Mouse (Mus musculus): Measurements from ENCODE around the gene Mgme1.

Mgme1 gene

DNA sequence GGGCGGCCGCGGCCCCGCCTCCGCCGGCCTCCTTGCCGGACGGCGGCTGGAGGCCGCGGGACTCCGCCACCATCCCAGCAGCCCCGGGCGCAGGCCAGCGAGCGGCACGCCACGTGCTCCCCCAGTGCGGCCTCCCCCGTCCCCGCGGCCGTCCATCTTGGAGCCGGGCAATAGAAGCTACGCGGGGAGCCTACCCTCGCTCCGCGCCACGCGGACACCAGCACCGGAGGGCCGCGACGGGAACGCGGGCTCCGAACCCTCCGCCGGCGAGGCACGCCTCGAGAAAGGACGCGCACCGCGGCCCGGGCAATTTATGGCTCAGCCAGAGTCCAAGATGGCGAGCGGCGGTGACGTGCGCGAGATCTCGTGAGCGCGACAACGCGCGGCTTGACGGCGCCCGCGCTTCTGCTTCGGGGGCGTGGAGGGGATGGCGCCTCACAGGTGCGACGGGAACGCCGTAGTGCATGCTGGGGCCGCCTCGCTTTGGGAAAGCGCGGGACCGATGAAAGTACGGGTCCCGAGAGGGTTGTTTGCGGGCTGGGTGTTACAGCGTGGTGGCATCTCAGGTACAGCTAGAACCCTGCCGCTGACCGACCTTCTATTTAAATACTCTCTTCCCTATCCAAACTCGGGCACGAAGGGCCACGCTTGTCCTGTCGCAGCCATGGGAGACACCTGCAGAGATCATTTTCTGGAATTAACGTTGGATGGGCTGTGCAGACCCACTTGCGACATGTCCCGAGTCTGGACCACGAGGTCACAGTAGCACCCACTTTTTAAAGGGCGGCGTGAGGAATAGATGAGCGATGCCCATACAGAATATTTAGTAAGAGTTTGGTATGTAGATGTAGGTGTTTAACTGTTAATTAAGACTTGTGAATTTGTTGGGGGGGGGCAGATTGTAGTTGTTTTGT, at the start of gene Mgme1, which contains the start of gene Snx5:
TSS of gene Mgme1 (plus strand) at position 157 of the 914 bp plus-strand sequence.
TSS of gene Snx5 (minus strand) at position 400 of the 914 bp plus-strand sequence.
- DNase-seq = peak; percentile 94

DNA sequence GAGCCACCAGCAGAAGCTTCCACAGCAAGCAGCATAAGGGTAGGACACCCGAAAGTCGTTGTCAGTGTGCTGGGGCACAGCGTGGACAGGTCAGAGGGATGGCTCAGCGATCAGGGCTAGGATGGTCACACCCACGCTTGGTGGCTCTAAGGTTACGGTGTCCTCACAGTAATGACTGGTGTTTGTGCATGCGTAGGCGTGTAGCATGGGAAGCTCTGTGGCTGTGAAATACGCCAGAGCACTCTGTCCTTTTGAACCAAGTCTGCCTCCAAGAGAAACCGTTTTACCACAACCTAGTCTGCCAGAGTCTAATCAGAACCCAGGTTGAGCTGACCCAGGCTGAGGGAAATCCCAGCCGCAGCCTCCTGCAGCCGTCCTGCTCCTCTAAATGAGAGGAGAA, 46.1 kb upstream of the Mgme1 start:
- no peak for DNase-seq

DNA sequence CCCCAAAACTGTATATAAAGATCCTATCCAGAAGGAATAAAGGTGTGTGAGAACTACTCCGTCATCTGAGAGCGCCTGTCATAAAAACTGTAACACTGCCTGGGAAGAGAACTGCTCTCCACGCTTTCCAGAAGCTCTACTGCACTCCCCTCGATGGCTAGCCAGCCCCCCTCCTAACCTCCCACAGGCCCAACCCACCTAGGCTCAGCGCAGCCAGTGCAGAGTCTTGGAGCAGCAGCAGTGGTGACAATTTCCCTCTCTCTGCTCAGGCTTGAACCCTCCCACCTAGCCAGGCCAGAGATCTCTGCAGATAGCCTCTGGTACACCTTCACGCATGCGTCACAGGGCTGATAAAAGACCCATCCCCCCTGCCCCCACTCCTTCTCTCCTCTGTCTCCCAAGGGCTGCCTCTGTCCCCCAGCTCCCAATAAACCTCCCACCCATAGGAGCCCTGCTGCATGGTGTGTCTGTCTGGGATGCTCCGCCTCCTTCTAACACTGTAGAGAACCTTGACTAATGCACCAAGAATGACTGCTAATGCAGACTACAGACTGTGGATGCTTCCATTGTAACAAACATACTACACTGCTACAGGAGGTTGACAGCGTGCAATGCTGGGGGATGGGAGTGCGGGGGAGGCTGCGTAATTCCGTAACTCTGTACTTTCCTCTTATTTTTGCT, 43.4 kb upstream of the Mgme1 start:
- no peak for DNase-seq

DNA sequence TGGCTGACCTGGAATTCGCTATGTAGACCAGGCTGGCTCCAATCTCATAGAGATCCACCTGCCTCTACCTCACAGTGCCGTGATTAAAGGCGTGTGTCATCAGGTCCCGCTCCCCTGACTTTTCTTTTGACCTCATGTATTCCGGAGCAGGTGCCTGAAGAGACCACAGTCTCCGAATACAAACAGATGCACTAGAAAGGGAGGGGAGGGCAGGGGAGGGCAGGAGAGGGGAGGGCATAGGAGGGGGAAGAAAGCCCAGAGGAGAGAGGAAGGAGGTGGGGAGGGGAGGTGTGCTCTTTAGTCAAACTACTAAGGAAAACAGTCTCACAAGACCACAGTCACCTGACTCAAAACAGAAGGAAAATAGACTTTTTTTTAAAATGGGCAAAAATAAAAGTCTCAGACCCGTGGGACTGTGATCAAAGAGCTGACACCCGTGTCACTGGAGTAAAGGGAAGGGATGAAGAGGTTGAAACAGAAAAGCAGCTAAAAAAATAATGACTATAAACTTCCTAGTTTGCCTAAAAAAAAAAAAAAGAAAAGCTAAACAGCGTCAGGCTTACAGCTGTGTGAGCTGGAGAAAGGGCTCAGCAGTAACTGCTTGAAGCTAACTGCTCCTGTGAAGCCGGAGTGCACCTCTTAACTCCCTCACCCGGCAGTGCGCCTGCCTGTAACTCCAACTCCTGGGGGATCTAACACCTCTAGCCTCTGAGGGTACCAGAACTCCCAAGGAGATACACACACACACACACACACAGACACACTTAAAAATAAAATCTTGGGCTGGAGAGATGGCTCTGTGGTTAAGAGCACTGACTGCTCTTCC, 41.7 kb upstream of the Mgme1 start:
- DNase-seq = no peak

DNA sequence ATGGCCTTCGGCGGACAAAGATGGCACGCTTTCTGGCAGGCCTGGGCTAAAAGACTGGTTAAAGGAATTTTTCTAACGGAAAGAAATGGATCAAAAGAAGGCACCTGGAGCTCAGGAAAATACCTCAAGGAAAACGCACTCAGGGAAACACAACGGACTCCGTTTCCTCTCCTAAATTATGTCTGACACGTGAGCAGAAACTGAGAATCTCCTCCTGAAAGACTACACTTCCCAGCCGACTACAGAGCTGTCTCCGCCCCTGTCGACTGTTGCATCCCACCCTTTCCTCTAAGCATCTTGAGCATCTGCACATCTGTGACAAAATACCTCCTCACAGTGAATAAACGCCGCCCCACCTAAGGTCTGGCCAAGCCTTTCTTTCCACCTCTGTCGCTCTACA, 40.8 kb upstream of the Mgme1 start:
- no peak for DNase-seq

DNA sequence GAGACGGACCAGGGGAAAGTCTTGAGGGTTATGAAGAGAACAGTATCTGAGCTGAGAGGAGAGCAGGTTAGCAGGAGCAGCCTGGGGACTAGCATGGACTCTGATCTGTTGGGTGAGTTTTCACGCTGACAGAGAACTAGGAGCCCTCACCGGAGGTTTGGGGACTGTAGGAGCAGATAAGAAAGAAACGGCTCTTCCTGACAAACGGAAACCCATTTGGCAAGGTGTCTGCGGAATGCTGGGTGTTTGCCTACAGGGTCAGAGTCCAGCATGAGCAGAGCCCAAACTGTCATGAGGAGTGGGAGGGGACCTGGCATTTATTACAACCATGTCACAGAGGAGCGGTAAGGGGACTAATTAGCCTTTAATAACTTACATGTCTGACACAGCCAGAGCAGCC, 40.0 kb upstream of the Mgme1 start:
- DNase-seq = peak; percentile 52

DNA sequence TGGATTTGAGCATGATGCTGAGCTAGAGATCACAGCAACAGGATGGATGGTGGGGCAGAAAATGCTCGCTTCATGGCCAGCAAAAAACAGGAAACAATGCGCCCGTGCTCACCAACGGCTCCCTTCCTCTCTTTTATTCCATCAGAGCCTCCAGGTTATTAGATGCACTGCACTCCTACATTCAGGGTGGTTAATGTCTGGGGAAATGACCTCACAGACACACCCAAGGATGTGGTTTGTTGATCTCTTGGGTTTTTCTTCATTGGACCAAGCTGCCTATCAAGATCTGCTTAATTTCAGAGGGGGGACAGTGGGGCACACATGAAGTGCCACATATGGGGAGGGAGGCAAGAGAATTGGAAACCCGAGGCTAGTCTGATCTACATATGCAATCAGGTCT, 39.3 kb upstream of the Mgme1 start:
- DNase-seq = no peak

DNA sequence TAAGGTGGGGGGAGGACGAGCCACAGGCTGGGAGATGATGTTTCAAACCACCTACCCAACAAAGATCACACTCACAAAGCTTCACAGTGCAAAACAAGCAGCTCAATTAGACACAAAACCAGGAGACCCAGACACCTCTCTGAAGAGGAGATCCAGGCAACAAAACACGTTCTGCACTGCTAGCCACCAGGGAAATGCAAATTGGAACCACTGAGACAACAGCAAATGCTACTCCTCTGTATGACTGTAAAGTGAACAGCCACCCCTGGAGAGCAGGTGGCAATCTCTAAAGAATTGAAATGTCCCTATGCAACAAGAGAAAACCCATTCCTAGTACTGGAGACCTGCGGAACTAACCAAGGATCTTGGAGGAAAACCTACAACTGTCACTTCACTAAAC, 36.9 kb upstream of the Mgme1 start:
- no peak for DNase-seq

DNA sequence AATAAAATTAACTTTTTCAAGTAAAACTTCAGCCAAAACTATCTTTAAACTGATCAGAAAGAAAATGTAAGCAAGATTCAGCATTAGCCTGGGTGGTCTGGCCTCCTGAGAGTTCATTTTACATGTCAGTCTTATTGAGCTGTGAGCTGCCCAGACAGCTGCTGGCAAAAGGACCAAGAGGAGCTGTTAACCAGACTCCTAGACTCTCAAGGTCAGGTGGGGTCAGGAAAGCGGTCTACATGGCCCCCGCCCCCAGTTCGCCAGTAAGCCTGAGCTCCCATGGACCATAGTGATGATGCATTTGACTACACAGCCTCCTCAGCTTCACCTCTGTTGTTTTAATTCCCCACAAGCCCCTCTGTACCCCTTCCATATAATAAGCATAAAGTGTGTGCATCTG, 34.7 kb upstream of the Mgme1 start:
- DNase-seq = no peak

DNA sequence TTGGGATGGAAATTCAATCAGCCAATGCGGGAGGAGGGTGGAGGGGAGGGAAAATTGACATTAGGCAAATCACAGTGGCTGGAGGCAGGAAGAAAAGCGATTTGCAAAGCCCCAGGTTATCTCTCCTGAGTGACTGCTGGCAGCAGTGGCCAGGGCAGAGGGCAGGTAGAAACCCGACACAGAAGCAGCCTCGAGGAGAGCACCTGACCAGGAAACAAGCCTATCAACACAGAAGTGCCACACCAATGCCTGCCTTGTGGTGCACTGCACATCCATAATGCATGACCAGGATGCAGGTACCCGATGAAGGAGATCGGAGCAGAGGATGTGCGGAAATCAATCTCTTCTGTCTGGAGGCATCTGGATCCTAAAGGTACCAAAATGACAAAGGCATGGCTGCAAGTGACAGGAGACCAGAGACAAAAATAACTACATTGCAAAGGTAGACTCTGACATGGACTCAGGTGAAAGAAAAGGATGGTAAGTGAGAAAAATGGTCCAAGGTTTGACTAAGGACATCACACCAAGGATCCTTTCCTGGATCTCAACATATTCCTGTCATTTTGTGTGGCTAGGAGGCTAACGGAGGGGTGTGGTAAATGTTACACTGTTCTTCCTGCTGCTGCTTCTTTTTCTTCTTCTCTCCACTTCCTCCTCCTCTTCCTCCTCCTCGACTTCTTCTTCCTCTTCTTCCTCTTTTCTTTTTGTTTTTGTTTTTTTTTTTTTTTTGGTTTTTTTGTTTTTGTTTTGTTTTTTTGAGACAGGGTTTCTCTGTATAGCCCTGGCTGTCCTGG, 33.5 kb upstream of the Mgme1 start:
- no peak for DNase-seq

DNA sequence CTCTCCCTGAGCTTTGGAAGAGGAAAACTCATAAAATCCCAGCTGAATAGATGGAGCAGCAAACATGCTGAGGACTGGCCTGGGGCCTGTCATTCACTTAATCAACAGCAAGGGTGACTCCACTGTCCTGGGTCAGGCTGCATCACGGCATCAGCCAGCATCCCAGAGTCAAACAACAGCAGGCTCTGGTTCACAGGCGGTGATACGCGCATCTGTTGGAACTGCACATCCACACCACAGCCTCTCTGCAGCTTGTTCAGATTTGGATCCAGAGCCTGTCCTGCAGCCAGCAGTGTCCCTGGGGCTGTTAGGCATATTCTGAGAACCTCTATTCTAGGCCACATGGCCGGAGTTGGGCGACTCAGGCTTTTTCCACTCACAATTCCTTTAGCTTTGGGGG, 32.1 kb upstream of the Mgme1 start:
- no peak for DNase-seq

DNA sequence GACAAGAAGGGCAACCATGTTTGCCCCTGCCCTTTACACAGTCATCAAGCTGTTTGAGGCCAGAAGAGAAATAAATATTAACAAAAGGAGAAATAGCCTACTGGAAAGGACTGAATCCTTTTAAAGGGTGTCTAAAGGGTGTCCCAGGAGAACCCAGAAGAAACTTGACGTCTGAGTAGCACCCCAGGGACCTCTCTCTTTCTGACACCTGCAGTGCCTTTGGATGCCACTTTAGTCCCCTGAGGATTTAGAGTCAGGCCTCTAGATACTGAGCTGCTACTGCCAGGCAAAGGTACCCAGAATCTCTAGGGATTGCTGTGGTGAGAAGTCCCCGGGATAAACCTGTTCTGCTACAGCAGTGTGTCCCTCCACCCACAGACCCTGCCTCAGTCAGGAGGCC, 31.1 kb upstream of the Mgme1 start:
- DNase-seq = no peak

DNA sequence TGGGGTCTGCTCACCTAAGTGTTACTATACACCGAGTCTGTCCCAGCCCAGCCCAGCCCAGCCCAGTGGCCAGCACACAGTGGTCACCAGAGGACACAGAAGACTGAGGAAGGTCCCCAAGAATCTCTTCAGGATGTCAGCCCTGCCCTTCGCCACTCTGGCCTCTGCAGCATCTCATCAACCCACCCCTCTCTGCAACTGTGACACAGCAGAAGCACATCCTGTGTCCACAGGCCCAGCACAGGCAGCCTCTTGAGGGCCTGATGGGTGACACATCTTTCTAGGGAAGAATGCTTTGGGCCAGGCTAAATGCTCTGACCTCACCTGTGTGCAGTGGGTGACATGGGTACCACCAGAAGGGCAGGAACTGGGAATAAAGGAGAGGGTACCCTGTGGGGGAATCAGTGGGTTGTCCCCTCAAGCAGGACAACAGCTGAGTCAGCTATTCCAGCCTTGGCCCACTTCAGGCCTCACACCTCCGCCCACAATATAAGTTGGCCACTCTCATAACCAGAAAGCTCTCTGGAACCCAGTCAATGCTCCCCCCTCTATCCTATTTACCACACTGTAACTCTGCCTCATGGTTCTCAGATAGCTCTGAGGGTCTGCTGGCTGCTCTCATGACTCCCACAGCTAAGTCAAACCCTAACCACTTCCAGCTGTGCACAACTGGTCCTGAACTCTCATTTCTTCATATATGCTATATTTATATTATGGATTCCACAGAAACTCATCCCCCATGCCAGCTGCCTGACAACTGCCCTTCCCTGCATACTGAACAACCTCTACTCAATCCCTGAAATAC, 30.2 kb upstream of the Mgme1 start:
- no peak for DNase-seq

DNA sequence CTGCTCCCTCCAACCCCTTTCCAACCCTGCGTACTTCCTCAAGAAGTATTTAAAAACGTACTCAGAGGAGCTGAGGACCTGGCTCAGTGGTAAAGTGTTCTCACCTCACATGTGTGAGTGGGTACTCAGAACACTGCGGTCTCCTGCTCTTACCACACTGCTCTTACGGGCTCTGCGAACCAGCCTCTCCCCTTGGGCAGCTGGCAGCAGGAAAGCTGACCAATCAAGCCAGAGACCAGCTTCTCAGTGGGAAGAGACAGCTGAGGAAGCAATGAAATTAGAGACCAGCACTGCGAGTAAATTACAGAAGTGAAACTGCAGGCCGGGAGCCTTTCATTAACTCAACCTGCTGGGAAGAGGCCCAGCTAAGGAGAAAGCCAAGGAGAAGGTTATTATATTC, 25.0 kb upstream of the Mgme1 start:
- DNase-seq = no peak

DNA sequence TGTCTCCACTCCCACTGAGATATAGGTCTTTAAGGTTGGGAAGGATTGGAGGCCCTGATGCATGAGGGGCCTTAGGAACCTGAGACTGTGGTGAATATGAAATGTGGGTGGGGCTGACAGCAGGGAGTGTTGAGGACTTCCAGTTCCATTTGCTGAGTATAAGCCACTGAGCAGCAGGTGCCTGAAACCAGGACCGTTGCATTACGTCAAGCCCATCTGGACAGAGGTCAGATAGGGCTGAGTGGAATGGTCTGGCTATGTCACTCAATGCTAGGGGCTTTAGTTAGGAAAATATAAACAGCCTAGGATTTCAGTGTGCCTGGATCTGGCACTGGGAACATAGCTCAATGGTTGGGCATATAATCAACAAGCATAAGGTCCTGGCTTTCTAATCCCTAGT, 24.2 kb upstream of the Mgme1 start:
- no peak for DNase-seq

DNA sequence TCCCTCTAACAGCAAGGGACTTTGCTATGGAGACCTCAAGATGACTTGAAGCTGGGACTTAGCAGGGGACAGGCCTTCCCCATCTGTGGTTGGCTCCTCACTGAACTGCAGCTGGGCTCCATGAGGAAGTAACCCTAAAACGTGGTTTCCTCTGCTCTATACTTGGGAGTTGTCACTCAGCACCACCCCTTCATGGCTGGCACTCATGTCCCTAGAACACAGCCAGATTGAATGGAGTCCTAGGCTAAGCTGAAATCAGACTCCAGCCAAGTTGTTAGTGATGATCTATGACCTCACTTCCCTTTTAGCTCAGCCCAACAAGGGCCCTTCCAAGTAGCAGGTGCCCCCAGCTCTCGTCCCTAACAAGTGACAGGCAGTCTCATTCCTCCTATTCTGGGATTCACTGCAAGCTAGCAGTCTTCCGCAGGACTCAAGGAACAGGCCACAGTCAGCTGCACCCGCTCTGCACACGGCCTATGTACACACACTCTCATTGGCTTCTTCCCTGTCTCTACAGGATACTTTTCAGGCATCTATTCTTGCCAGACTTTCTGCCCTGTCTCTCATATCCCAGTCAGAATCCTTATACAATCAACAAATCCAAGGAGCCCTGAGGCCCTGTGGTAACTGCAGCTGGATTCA, 23.0 kb upstream of the Mgme1 start:
- no peak for DNase-seq

DNA sequence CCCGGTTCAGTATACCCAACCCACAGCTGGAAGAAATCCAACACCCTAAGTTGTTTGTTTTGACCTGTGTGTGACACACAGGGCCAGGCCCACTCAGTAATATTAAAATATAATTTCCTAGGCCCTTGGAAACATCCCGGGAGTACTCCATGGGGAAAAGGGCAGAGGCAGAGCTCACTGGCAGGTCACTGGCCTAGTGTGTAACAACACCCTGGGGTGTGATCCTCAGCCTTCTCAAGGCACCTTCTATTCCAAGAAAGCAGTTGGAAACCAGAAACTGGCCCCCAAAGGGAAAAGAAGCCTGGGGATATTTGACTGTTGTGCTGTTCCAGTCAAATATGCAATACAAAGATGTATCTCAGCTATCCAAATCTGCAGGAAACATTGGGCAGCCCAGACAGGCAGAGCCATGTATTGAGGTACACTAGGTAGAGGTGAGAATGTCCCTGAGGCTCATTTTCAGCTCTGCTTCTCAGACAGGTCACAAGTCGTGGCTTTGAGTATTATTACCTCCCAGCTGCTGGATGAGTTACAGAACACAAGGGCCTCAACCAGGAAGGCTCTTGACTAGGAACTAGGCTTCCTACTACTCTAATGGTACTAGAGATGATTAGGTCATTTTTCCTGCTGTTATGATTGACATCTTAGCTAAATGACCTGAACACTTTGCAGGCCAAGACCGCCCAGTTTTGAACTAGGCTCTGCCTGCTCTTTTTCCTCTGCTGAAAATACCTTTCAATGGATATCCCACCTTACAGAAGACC, 21.7 kb upstream of the Mgme1 start:
- no peak for DNase-seq

DNA sequence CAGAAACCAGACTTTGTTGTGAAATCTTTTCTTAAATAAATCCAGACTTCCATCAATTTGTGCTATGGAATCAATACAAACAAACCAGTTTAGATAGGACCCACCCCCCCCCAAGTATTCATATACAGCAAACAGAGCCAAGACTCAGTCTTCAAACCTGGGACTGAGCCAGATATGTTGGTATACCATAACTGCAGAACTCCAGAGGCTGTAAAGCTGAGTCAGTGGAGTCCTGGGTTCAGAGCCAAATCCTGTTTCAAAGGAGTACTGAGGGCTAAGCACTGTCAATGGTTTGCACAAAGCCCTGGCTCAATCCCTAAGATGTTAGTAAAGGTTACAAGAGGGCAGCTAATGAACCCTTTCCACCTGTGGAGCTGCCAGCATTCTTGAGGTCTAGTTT, 20.4 kb upstream of the Mgme1 start:
- DNase-seq = no peak

DNA sequence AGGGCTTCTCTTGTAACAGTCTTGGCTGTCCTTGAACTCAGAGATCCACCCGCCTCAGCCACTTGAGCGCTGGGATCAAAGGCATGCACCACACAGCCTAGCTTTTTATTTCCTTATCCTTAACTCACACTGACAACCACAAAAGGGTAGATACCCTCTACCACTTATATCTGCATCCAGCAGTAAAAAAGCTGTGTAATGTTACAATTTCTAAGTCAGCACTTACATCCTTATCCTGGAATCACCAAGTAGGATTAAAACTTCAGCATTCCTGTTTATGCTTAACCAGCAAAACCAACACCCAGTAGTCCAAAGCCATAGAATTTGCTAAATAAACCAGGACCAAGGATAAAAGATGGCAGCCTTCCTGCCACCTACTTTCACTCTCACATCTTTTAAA, 7.6 kb upstream of the Mgme1 start:
- no peak for DNase-seq

DNA sequence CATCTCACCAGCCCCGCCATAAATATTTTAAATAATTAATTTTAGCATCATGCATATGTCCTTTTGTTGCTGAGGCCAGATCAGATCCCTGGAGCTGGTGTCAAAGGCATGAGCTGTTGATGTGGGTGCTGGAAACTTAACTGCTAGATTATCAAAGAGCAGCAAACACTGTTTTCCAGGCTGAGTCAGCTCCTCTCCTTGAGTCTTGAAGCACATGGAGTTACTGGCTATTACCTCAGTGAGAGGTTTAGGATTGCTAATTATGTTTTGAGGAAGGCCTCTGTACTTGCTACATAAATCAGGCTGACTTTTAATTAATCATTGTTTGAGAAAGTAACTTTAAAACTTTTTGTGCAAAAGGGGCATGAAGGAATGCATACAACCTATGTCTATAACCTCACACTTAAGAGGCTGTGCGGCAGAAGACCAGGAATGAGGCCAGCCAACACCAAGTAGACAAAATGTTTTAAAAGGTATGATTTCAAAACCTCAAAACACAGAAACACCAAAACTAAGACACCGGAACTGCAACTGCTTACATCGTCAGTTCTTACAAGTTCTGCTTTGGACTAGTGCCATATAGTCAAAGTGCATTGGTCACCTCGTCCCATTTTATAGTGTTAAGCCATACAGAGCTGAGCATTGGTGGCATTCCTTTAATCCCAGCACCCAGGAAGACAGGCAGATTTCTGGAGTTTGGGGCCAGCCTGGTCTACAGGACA, 5.9 kb upstream of the Mgme1 start:
- no peak for DNase-seq

Data from liver (tissue).